Mouse (Mus musculus): Measurements from ENCODE around the gene Sik3. TPM values are rescaled to one million over a fixed set of nuclear protein-coding genes. Genes with fewer than 3 reads are reported as not detected.

Sik3 gene
- polyA plus RNA-seq, 1 experiment = 29.4 TPM

DNA sequence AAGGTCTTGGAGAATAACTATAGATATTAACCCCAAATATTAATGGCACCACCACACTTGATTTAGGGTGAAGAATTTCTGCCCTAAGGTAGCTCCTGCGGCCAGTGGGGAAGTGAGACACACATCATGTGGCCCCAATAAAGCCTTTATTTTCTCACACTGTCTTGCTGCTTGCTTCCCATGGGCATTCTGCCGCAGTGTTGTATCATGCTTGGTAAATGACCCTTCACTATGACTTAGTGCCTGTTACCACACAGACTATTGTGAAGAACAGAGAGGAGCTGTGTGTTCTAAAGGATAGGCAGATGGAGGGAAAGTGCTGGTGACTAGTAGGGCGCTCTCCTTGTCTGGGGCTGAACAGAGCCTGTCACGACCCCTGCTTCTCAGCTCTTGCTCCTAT lies 54.1 kb downstream of the Sik3 start:
- TF ChIP-seq TCF3 (IDR thresholded peaks at IDR 0.05; ENCODE audit: insufficient read length, low read depth) (no peak), E2F4 (IDR thresholded peaks at IDR 0.05; ENCODE audit: insufficient read depth) (no peak), SRF (IDR thresholded peaks at IDR 0.05; ENCODE audit: control insufficient read depth, insufficient read length, low read depth) (no peak), POLR2AphosphoS2 (IDR thresholded peaks at IDR 0.05; ENCODE audit: insufficient read length, low read depth) (no peak), USF1 (IDR thresholded peaks at IDR 0.05; ENCODE audit: low read depth) (no peak), MYOD1 (IDR thresholded peaks at IDR 0.05; ENCODE audit: control insufficient read depth in 1 of 3, insufficient read length in 2 of 3, low read depth in 2 of 3) (no peak), REST (IDR thresholded peaks at IDR 0.05; ENCODE audit: insufficient read depth, insufficient read length) (no peak), CEBPB (IDR thresholded peaks at IDR 0.05; ENCODE audit: insufficient read depth, poor library complexity, severe bottlenecking) (no peak), MAX (IDR thresholded peaks at IDR 0.05; ENCODE audit: low read depth) (no peak), POLR2A (IDR thresholded peaks at IDR 0.05; ENCODE audit: insufficient read length, low read depth) (no peak), TCF12 (IDR thresholded peaks at IDR 0.05; ENCODE audit: insufficient read depth, poor library complexity, severe bottlenecking) (no peak), MYOG (IDR thresholded peaks at IDR 0.05; ENCODE audit: control insufficient read depth in 1 of 3, insufficient read depth in 1 of 3, insufficient read length in 2 of 3, low read depth in 2 of 3) (no peak)
- Histone ChIP-seq H3K27me3 (ENCODE audit: control insufficient read depth, insufficient read depth, insufficient read length) (no peaks in the 10 kb centered on the region), H3K4me3 (no peak overlapping the region), H3K79me2 (ENCODE audit: control insufficient read depth, insufficient read depth) (peaks cover 35% of the 10 kb centered on the region), H3ac (ENCODE audit: control insufficient read depth, insufficient read length) (no peak overlapping the region), H3K36me3 (ENCODE audit: control insufficient read depth, insufficient read depth) (no peaks in the 10 kb centered on the region), H3K4me2 (ENCODE audit: low read depth) (peak overlapping the region; percentile 49)

DNA sequence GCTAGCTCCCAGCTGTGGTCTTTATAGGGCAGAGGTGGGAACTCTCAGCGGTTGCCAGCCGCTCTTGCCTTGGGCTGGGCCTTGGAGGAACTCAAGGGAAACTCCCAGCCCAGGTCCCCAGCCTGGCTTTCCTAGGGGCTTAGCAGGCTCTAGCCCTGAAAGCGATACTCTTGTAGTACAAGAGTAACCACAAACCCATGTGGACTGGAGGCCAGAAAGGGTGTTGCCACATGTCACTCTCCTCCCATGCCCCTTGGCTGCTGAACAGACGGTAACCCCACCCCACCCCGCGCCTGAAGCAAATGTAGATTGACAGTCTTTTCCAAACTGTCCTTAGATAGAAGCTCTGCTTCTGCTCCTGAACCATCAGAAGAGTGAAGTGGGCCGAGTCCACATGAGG lies 55.1 kb downstream of the Sik3 start:
- Histone ChIP-seq H3K4me2 (ENCODE audit: low read depth) (peak overlapping the region; percentile 49), H3ac (ENCODE audit: control insufficient read depth, insufficient read length) (no peak overlapping the region), H3K4me3 (no peak overlapping the region), H3K27me3 (ENCODE audit: control insufficient read depth, insufficient read depth, insufficient read length) (no peaks in the 10 kb centered on the region), H3K36me3 (ENCODE audit: control insufficient read depth, insufficient read depth) (no peaks in the 10 kb centered on the region), H3K79me2 (ENCODE audit: control insufficient read depth, insufficient read depth) (peaks cover 33% of the 10 kb centered on the region)
- TF ChIP-seq USF1 (IDR thresholded peaks at IDR 0.05; ENCODE audit: low read depth) = peak; percentile 33
- peak in 1 of 3 experiments; percentile 52 for TF ChIP-seq MYOD1 (IDR thresholded peaks at IDR 0.05; ENCODE audit: control insufficient read depth in 1 of 3, insufficient read length in 2 of 3, low read depth in 2 of 3)
- TF ChIP-seq MYOG (IDR thresholded peaks at IDR 0.05; ENCODE audit: control insufficient read depth in 1 of 3, insufficient read depth in 1 of 3, insufficient read length in 2 of 3, low read depth in 2 of 3) = peak in 1 of 3 experiments; percentile 48
- no peak for TF ChIP-seq CEBPB (IDR thresholded peaks at IDR 0.05; ENCODE audit: insufficient read depth, poor library complexity, severe bottlenecking)

DNA sequence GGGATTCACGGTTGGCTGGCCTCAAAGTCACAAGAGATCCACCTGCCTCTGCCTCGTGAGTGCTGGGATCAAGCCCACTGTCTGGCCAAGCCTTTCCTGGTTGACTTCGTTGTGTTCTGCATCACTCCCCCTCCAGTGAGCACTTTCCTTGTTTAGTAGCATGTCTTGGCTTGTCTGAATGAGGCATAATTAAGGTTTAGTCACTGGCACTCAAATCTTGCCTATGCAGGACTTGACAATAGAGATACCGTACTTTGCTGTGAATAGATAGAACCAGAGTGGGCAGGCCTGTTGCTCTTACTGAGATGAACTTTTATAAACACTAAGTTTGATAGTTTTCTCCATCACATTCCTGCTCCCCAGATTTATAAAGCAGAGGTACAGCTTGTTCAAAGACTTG lies 56.4 kb downstream of the Sik3 start:
- no peak overlapping the region for H3ac ChIP-seq (ENCODE audit: control insufficient read depth, insufficient read length)
- no peaks in the 10 kb centered on the region for H3K27me3 ChIP-seq (ENCODE audit: control insufficient read depth, insufficient read depth, insufficient read length)
- no peak overlapping the region for H3K4me2 ChIP-seq (ENCODE audit: low read depth)
- TF ChIP-seq REST (IDR thresholded peaks at IDR 0.05; ENCODE audit: insufficient read depth, insufficient read length) (no peak), TCF12 (IDR thresholded peaks at IDR 0.05; ENCODE audit: insufficient read depth, poor library complexity, severe bottlenecking) (no peak)
- H3K36me3 ChIP-seq (ENCODE audit: control insufficient read depth, insufficient read depth) = no peaks in the 10 kb centered on the region
- H3K79me2 ChIP-seq (ENCODE audit: control insufficient read depth, insufficient read depth) = peaks cover 33% of the 10 kb centered on the region
- no peak overlapping the region for H3K4me3 ChIP-seq

DNA sequence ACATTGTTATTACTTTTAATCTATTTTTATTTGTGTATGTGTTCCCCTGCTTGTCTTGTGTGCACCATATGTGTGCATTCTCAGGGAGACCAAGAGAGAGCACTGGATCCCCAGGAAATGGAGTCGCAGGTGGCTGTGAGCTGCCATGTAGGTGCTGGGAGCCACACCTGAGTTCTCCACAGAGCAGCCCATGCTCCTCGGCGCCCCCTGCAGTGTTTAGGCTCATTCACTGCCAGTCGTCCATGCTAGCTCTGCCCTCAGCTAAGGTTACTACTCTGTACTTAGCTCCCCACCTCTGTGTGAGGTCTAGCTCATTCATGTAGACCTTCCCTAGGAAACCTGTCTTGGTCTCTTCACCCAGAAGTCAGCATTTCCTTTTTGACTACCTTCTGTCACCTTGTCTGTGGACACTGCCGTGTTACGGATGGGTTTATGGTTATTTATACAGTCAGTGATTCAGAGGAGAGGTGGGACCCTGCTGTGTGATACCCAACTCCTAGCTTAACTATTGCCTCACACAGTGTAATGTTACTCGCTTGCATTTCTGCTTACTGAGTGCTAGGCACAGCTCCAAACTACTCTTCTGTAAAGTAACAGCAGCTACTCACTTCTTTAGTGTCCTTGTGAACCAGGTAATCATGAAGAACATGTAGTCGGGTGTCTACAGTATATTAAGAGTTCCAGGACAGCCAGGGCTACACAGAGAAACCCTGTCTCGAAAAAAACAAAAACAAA lies 59.6 kb downstream of the Sik3 start:
- H3ac ChIP-seq (ENCODE audit: control insufficient read depth, insufficient read length) = no peak overlapping the region
- H3K36me3 ChIP-seq (ENCODE audit: control insufficient read depth, insufficient read depth) = no peaks in the 10 kb centered on the region
- H3K27me3 ChIP-seq (ENCODE audit: control insufficient read depth, insufficient read depth, insufficient read length) = no peaks in the 10 kb centered on the region
- TF ChIP-seq CEBPB (IDR thresholded peaks at IDR 0.05; ENCODE audit: insufficient read depth, poor library complexity, severe bottlenecking) (peak; percentile 75; the same call in 1 of the 2 replicates), SRF (IDR thresholded peaks at IDR 0.05; ENCODE audit: control insufficient read depth, insufficient read length, low read depth) (no peak)
- H3K79me2 ChIP-seq (ENCODE audit: control insufficient read depth, insufficient read depth) = peaks cover 34% of the 10 kb centered on the region
- peak overlapping the region; percentile 31 for H3K4me2 ChIP-seq (ENCODE audit: low read depth)
- H3K4me3 ChIP-seq = no peak overlapping the region

DNA sequence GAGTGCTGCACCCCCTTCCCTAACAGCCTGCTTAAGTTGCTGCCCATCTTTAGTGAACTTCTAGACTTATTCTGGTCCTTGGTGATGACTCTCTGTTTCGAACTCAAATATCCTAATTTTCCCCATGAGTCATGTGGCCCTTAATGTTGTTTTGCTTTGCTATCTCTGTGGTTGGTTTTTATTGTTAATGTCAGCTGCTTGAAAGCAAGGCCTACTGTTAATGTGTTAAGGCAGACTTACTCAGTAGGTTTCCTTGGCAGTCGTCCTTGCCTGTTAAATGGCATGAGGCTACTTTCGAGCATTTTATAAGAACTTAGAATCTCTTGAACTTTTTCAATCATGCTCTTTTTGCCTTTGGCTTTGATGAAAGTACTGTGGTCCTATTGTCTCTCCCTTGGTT lies 60.8 kb downstream of the Sik3 start:
- peaks cover 33% of the 10 kb centered on the region for H3K79me2 ChIP-seq (ENCODE audit: control insufficient read depth, insufficient read depth)
- no peaks in the 10 kb centered on the region for H3K36me3 ChIP-seq (ENCODE audit: control insufficient read depth, insufficient read depth)
- TF ChIP-seq USF1 (IDR thresholded peaks at IDR 0.05; ENCODE audit: low read depth) (peak; percentile 80), E2F4 (IDR thresholded peaks at IDR 0.05; ENCODE audit: insufficient read depth) (no peak), REST (IDR thresholded peaks at IDR 0.05; ENCODE audit: insufficient read depth, insufficient read length) (no peak), MYOG (IDR thresholded peaks at IDR 0.05; ENCODE audit: control insufficient read depth in 1 of 3, insufficient read depth in 1 of 3, insufficient read length in 2 of 3, low read depth in 2 of 3) (peak in 1 of 3 experiments; percentile 81), TCF3 (IDR thresholded peaks at IDR 0.05; ENCODE audit: insufficient read length, low read depth) (no peak)
- no peak overlapping the region for H3ac ChIP-seq (ENCODE audit: control insufficient read depth, insufficient read length)
- no peak overlapping the region for H3K4me3 ChIP-seq
- no peaks in the 10 kb centered on the region for H3K27me3 ChIP-seq (ENCODE audit: control insufficient read depth, insufficient read depth, insufficient read length)
- peak overlapping the region; percentile 47 for H3K4me2 ChIP-seq (ENCODE audit: low read depth)
